Comparison of ENCODE assay signal across 28 mouse cellular contexts in genomic region chr6:41051824-41052223, GRCm38 (mm10). TPM values are rescaled to one million over a fixed set of nuclear protein-coding genes. Genes with fewer than 3 reads are reported as not detected.
DNase-seq lines count a peak whose midpoint lies in the region; TF ChIP-seq lines count a peak whose summit lies in the region.
"Had no signal": no experiment of that assay in that cellular context is flagged by ENCODE, and none has a peak within 500 bp of the region (broad histone marks: within the 10 kb centered on the region; RNA-seq: fewer than 3 reads in every experiment).

No protein-coding gene starts in this region.

- DNase-seq in 3T3-L1 (ENCODE audit: low read depth, low spot score) = peak; percentile 62
- no peak for DNase-seq in frontal cortex, adult 2 months (ENCODE audit: extremely low spot score in 1 of 2, low spot score in 1 of 2)
- DNase-seq in spleen, postnatal 4 days (ENCODE audit: low spot score in 2 of 2) = no peak
- DNase-seq in right cerebral cortex, adult 18-20 months = no peak
- DNase-seq in heart, postnatal 4 days = no peak
- DNase-seq: adrenal gland, adult 2 months; adrenal gland, adult 8-10 months; adrenal gland, postnatal 10 days; adrenal gland, postnatal 14 days; adrenal gland, postnatal 25 days; adrenal gland, postnatal 36 days; B cell, adult 2 months; cerebellum, adult 11 months; cerebellum, adult 11-12 months; cerebellum, adult 18-20 months; cerebellum, adult 2 months had no signal

- H3ac ChIP-seq in C2C12 (ENCODE audit: control insufficient read depth, insufficient read length, low read depth) (no peak overlapping the region), myocyte (ENCODE audit: control insufficient read depth, insufficient read length) (no peak overlapping the region)

- H3K79me3 ChIP-seq in C2C12 (ENCODE audit: low read depth) = no peaks in the 10 kb centered on the region

- H3K4me3 ChIP-seq in C2C12 (ENCODE audit: insufficient read depth, poor library complexity, severe bottlenecking) = no peak overlapping the region
- H3K4me3 ChIP-seq in embryonic fibroblast, embryonic 13.5 days (ENCODE audit: insufficient read depth, low read length) = no peak overlapping the region
- no peak overlapping the region for H3K4me3 ChIP-seq in myocyte

- H3K36me3 ChIP-seq in C2C12 (ENCODE audit: control insufficient read depth, insufficient read depth) (no peaks in the 10 kb centered on the region), myocyte (ENCODE audit: control insufficient read depth, insufficient read depth) (no peaks in the 10 kb centered on the region)
- H3K36me3 ChIP-seq: G1E had no signal

- H3K27ac ChIP-seq in embryonic fibroblast, embryonic 13.5 days (ENCODE audit: insufficient read depth, low read length) = peak overlapping the region; percentile 23; the same call in 1 of the 2 replicates

- no peak for TF ChIP-seq CTCF in C2C12 (IDR thresholded peaks at IDR 0.05; ENCODE audit: control insufficient read depth, insufficient read depth, insufficient read length)
- no peak for TF ChIP-seq CTCF in embryonic fibroblast, embryonic 13.5 days (IDR thresholded peaks at IDR 0.05; ENCODE audit: borderline replicate concordance, insufficient read depth, low read length)

- H3K79me2 ChIP-seq in C2C12 (ENCODE audit: control insufficient read depth, insufficient read depth) (no peaks in the 10 kb centered on the region), myocyte (ENCODE audit: control insufficient read depth, insufficient read depth) (no peaks in the 10 kb centered on the region)

- no peak for TF ChIP-seq POLR2A in embryonic fibroblast, embryonic 13.5 days (IDR thresholded peaks at IDR 0.05; ENCODE audit: low read depth, low read length)
- TF ChIP-seq POLR2A in myocyte (IDR thresholded peaks at IDR 0.05; ENCODE audit: insufficient read length, low read depth) = no peak

- H3K4me1 ChIP-seq in embryonic fibroblast, embryonic 13.5 days (ENCODE audit: control insufficient read depth, insufficient read depth, low read length) = no peaks in the 10 kb centered on the region; the same call in 1 of the 2 replicates

- no peaks in the 10 kb centered on the region for H3K27me3 ChIP-seq in C2C12 (ENCODE audit: control insufficient read depth, insufficient read depth, insufficient read length)
- no peaks in the 10 kb centered on the region for H3K27me3 ChIP-seq in myocyte (ENCODE audit: control insufficient read depth, insufficient read depth, insufficient read length)
- H3K27me3 ChIP-seq: CH12.LX, Patski had no signal

- peak overlapping the region; percentile 19 for H3K4me2 ChIP-seq in myocyte (ENCODE audit: low read depth)

TF ChIP-seq in C2C12, 6 proteins besides CTCF, POLR2A, EP300 and RAD21:
- TF ChIP-seq CEBPB (IDR thresholded peaks at IDR 0.05; ENCODE audit: low read depth) = peak; percentile 82
- TF ChIP-seq FOSL1 (IDR thresholded peaks at IDR 0.05; ENCODE audit: insufficient read depth, low read length, poor library complexity, severe bottlenecking) = no peak

TF ChIP-seq in myocyte, 11 proteins besides CTCF, POLR2A, EP300 and RAD21:
- TF ChIP-seq TCF12 (IDR thresholded peaks at IDR 0.05; ENCODE audit: insufficient read depth, poor library complexity, severe bottlenecking) = no peak
- no peak for TF ChIP-seq TCF3 (IDR thresholded peaks at IDR 0.05; ENCODE audit: insufficient read length, low read depth)
- TF ChIP-seq CEBPB (IDR thresholded peaks at IDR 0.05; ENCODE audit: insufficient read depth, poor library complexity, severe bottlenecking) = peak; percentile 86

RNA-seq across cellular contexts. Expression of gene 2210010C04Rik, which starts 16.5 kb away (rescaled TPM):
- polyA plus RNA-seq in C2C12 (2012; fragmentation: generic; extraction: Trizol) (not detected), myocyte (2012; fragmentation: generic; extraction: Trizol) (0.10 TPM)
- polyA plus RNA-seq in embryonic fibroblast, embryonic 13.5 days (2011; ENCODE audit: insufficient read length, low read depth, missing spikeins) = not detected in 2 replicates
- polyA plus RNA-seq in frontal cortex, adult 2 months (2012; rRNA removed) = 0.06 and 0.08 TPM in 2 replicates
- total RNA-seq in heart, postnatal 4 days (2021) = not detected
- total RNA-seq: adrenal gland, adult 18-20 months; adrenal gland, adult 2 months; adrenal gland, adult 8-10 months; adrenal gland, postnatal 10 days; adrenal gland, postnatal 14 days; adrenal gland, postnatal 25 days; adrenal gland, postnatal 36 days; CH12.LX; ES-E14; G1E; MEL had no signal
- polyA plus RNA-seq: brain, embryonic 14.5 days; CD4-positive, CD25-positive, alpha-beta regulatory T cell, adult 4 months; cerebellum, adult 2 months; G1E had no signal

RNA-seq across cellular contexts. Expression of gene Gm2663, which starts 52.5 kb away (rescaled TPM):
- polyA plus RNA-seq in C2C12 (2012; fragmentation: generic; extraction: Trizol) = not detected
- not detected in 2 replicates for polyA plus RNA-seq in embryonic fibroblast, embryonic 13.5 days (2011; ENCODE audit: insufficient read length, low read depth, missing spikeins)
- not detected for polyA plus RNA-seq in myocyte (2012; fragmentation: generic; extraction: Trizol)
- not detected in 2 replicates for polyA plus RNA-seq in frontal cortex, adult 2 months (2012; rRNA removed)
- not detected for total RNA-seq in heart, postnatal 4 days (2021)
- total RNA-seq: adrenal gland, adult 18-20 months; adrenal gland, adult 2 months; adrenal gland, adult 8-10 months; adrenal gland, postnatal 10 days; adrenal gland, postnatal 14 days; adrenal gland, postnatal 25 days; adrenal gland, postnatal 36 days; CH12.LX; ES-E14; G1E; MEL had no signal
- polyA plus RNA-seq: activated CD4-positive, CD25-positive, alpha-beta regulatory T cell, adult 4 months; adrenal gland, adult 2 months; brain, embryonic 14.5 days; CD4-positive, CD25-positive, alpha-beta regulatory T cell, adult 4 months; cerebellum, adult 2 months; G1E; Patski had no signal
